Mouse (Mus musculus) hematopoietic stem cell, adult 5-6 weeks (primary cell): ENCODE data around the gene Reg1. TPM values are rescaled to one million over a fixed set of nuclear protein-coding genes. Genes with fewer than 3 reads are reported as not detected.
"Not testable (repeated sequence)": the region's sequence is repeated elsewhere in the genome, so short reads cannot be mapped to it uniquely, and the experiment has no call there.

ENCODE experiments used
- ATAC-seq, 2 experiments: fragments of 125-278 bp in 1 of 2; replicated peaks in 1 of 2; 2 replicates each; pipeline ENCODE4 v1.8.0; 2016 to 2017; ENCODE audit warnings: inconsistent platforms in 2 of 2, mild to moderate bottlenecking in 2 of 2, moderate number of reproducible peaks in 2 of 2, low read depth in 1 of 2, moderate TSS enrichment in 1 of 2; ENCODE audit not compliant: low FRiP score in 2 of 2, poor library complexity in 2 of 2, severe bottlenecking in 2 of 2, insufficient read depth in 1 of 2, low TSS enrichment in 1 of 2
- total RNA-seq: library from RNA; stranded (forward); fragments of 172-1452, 232-1000 nt; gene quantifications from 2 replicates; pipeline ENCODE4 v1.2.3, GENCODE M21; 2017

The Reg1 gene
- total RNA-seq = not detected in 2 replicates

GRCm38 (mm10) chr6:78422411-78422810 lies at the start of gene Reg1:
Reg1 (plus strand) TSS chr6:78422711.
- not testable (repeated sequence) for ATAC-seq

- ATAC-seq = no peak
Observed at GRCm38 (mm10) chr6:78378765-78379164, 43.7 kb upstream of the Reg1 start, which contains the start of gene Reg3d. Reg3d (minus strand) TSS chr6:78378865.

GRCm38 (mm10) chr6:78380409-78380808 lies 42.1 kb upstream of the Reg1 start, which contains the start of gene Reg3a:
Reg3a (plus strand) TSS chr6:78380709.
- ATAC-seq = no peak

GRCm38 (mm10) chr6:78385609-78386008 lies 36.9 kb upstream of the Reg1 start:
- ATAC-seq = no peak

- ATAC-seq = not testable (repeated sequence)
Observed at GRCm38 (mm10) chr6:78395323-78395722, 27.2 kb upstream of the Reg1 start, which contains the start of gene Reg2. Reg2 (plus strand) TSS chr6:78395623.

GRCm38 (mm10) chr6:78425497-78425896 lies 3.0 kb downstream of the Reg1 start:
- ATAC-seq = no peak

GRCm38 (mm10) chr6:78447202-78447601 lies 24.7 kb downstream of the Reg1 start:
- no peak for ATAC-seq

GRCm38 (mm10) chr6:78448409-78448808 lies 25.9 kb downstream of the Reg1 start:
- ATAC-seq = no peak

- ATAC-seq = no peak
Observed at GRCm38 (mm10) chr6:78452804-78453203, 30.3 kb downstream of the Reg1 start.

GRCm38 (mm10) chr6:78460191-78460825 lies 37.8 kb downstream of the Reg1 start:
- no peak for ATAC-seq

GRCm38 (mm10) chr6:78462360-78462759 lies 39.8 kb downstream of the Reg1 start:
- no peak for ATAC-seq

GRCm38 (mm10) chr6:78463266-78463665 lies 40.8 kb downstream of the Reg1 start:
- no peak for ATAC-seq

GRCm38 (mm10) chr6:78468772-78469171 lies 46.3 kb downstream of the Reg1 start, which contains the start of gene Reg3g:
Reg3g (minus strand) TSS chr6:78468872.
- ATAC-seq = no peak

GRCm38 (mm10) chr6:78469287-78469686 lies 46.8 kb downstream of the Reg1 start:
- no peak for ATAC-seq

Other genes with a start within 250 kb of the Reg1 start
- not detected in 2 replicates for gene Reg3b, start 52.1 kb upstream of the Reg1 start, total RNA-seq
- not detected in 2 replicates for gene Reg3d, start 43.8 kb upstream of the Reg1 start, total RNA-seq
- not detected in 2 replicates for gene Reg3a, start 42.0 kb upstream of the Reg1 start, total RNA-seq
- gene Reg2, start 27.1 kb upstream of the Reg1 start, total RNA-seq = not detected in 2 replicates
- not detected in 2 replicates for gene Reg3g, start 46.2 kb downstream of the Reg1 start, total RNA-seq